Mouse (Mus musculus): ENCODE data around the gene Recql5.

The Recql5 gene

DNA sequence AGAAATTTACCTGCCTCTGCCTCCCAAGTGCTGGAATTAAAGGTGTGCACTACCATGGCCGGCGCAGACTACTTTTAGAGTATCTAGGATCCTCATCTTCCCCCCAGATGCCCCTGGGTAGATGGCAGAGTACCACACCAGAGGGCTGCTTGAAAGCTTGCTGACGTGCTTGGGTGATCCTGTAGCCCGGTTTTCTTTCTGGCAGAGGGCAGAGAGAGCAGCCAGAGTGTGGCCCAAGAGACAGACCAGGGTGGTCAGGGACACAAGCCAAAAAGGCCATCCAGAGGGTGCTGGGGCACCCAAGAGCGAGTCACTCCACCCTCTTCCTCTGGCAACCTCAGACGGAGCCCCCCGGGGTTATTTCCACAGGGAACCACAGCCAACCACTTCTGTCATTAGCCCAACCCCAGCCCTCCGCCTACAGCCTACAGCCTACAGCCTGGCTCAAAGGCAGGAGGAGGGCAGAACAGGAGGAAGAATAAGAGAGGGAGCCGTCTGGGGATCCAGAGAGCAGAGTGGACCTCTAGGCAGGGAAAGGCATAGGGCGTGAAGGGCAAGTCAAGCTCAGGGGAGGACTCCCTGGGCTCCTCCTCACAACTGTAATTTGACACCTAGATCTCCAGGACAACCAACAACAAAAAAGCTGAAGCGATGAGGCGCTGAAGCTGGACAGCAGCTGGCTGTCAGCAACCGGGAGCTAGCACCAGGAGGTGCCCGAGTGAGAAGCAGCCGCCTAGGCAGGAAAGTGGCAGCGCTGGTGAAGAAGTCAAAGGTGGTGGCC is 33.6 kb downstream of the Recql5 start, which contains the start of gene Smim5:
Gene Smim5, plus strand, starts transcription at position 481 of the 781 bp plus-strand sequence.
- DNase-seq: peak; percentile 45 to 55

DNA sequence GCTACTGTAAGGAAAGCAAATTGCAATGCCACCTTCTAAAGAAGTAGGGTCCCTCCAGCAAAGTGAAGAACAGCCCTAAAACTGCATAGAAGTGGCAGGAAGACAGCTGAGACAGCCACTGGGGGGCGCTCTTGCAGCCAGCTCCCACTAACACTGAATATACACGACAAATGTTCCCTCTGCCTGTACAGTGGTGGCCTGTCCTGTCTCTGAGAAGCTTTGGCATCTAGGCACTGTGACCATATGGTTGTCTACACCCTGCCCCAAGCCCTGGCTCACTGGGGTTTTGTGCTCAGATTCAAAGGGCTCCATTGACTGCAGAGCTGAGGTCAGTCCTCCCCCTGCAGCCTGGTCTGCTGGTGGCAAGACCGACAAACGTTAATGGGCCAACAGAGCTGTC is 34.4 kb downstream of the Recql5 start:
- peak; percentile 76 to 81 for DNase-seq

DNA sequence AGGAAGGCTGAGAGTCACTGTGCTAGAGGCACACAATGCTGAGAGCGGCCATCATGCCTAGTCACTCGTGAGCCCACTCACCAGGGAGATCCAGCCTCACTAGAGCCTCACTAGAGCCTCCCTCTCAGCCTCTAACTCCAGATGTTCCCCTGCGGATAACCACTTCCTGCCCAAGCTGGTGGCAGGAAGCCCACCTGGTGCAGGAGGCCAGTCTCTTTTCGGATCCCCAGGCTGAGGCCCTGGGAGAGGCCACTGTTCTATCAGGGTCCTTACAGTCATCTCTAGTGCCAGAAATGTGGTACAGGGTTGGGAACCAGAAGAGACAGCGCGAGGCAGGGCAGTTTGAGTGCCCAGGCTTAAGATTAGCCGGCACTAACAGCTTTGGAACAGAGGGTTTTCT is 34.8 kb downstream of the Recql5 start:
- peak; percentile 67 to 80 for DNase-seq

DNA sequence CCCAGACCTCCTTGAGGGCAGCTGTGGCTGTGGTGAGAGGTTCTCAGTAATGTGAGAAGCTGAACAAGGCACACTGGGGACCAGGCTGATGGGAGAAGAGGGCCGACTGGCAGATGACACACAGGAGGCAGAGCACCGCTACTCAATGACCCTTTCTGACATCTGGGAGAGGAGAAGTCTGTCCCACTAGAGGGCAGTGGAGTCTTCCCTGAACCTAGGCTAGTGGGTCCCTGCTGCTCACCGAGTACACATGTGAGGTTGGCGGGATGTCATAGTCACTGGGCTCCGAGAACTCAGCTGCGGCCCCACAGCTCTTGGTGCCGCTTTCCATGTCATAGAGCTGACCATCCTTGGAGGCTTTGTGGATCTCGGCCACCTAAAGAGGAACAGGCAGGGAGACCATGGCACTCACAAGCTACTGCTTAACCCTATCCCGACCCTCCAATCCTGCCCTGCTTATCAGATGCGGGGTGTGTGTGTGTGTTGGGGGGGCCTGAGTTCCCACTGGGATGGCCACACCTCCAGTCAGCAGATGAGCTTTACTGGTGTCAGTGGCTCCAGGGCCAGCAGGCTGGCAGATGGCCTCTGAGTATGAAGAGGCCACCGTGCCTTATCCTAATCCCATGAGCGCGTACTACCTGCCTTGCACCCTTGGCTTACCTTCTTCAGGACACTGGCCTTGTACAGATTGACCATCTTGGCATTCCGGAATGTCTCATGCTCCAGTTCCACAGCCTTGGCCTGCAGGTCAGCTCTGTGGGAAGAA is 38.3 kb downstream of the Recql5 start:
- peak; percentile 53 to 63 for DNase-seq

GRCm38 (mm10) chr11:115893071-115893470 is 40.2 kb downstream of the Recql5 start:
- DNase-seq: no peak

- DNase-seq: no peak
Observed at GRCm38 (mm10) chr11:115892213-115892612, 41.1 kb downstream of the Recql5 start.

- DNase-seq: no peak
Observed at GRCm38 (mm10) chr11:115889159-115889558, 44.1 kb downstream of the Recql5 start.

DNA sequence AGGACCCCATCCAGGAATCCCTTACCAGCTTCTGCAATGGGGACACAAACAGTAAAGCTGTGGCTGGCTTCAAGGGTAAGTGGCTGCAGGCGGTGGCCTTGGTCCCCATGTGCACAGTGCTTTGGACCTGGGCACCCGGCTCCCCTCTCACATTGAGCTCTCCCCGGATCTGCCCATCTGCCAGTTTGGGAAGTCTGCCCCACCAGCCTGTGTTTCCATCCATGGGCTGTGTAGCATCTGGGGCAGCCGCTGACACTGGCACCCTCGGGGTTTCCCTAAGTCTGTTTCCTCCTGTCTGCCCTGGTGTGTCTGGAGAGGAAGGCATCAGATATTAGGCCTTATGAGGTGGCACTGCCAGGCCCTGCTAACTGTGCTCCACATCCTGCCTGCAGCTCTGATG is 45.3 kb downstream of the Recql5 start:
- no peak for DNase-seq

- no peak for DNase-seq
Observed at GRCm38 (mm10) chr11:115886446-115886845, 46.8 kb downstream of the Recql5 start.

DNA sequence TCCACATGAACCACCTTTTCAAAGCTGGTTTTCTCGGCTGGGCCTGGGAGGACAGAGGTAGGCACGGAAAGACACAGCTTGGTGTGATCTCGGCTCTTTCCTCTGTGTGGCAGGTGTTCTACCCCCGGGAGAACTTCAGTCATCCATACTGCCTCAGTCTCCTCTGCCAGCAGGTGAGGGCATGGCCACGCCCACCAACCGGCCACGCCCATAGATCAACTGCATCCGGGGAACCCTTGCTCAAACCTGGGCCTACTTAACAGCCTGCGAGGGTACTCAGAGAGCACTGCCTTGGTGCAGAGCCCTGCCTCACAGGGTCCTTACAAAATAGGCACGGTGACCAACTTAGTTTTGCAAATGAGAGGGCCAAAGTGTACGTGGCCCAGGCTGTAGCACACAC is 48.0 kb downstream of the Recql5 start:
- DNase-seq: no peak

GRCm38 (mm10) chr11:115884361-115884760 is 48.9 kb downstream of the Recql5 start:
- no peak for DNase-seq

GRCm38 (mm10) chr11:115883251-115883650 is 50.0 kb downstream of the Recql5 start:
- DNase-seq: no peak

GRCm38 (mm10) chr11:115881002-115881401 is 52.3 kb downstream of the Recql5 start:
- peak in 1 of 2 experiments; percentile 42 for DNase-seq

DNA sequence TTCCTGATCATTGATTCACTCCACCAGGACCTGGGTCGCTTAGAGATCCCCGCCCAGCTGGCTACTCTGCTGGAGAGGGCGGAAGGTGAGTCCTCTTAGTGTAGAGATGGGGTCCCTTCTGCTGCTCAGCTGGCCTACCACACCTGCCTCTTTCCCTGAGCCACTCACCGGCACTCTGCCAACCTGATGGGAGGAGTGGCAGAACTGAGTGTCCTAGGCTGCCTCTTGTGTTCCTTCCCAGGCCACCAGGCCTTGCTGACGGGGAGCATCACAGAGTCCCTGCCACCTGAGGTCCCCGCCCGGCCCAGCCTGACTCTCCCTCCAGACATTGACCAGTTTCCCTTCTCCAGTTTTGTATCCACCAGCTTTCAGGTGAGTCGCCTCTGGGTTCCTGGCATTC is 55.2 kb downstream of the Recql5 start:
- no peak for DNase-seq

- no peak for DNase-seq
Observed at GRCm38 (mm10) chr11:115877174-115877755, 56.0 kb downstream of the Recql5 start.

DNA sequence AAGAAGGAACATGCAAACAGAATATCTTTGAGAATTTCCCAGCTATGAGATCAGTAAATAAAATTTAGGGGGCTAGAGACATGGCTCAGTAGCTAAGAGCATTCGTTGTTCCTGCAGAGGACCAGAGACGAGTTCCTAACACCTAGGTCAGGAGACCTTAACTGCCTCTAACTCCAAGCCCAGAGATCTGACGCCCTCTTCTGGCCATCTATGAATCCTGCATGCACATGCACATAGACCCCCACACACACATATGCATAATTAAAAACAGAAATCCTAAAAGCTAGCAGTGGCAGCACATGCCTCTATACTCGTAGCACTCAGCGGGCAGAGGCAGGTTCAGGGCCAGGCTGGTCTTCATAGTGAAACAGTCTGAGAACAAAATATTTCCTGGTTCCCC is 56.8 kb downstream of the Recql5 start:
- DNase-seq: no peak

- DNase-seq: no peak
Observed at GRCm38 (mm10) chr11:115875935-115876334, 57.3 kb downstream of the Recql5 start.

GRCm38 (mm10) chr11:115872437-115872836 is 60.8 kb downstream of the Recql5 start:
- no peak for DNase-seq

DNA sequence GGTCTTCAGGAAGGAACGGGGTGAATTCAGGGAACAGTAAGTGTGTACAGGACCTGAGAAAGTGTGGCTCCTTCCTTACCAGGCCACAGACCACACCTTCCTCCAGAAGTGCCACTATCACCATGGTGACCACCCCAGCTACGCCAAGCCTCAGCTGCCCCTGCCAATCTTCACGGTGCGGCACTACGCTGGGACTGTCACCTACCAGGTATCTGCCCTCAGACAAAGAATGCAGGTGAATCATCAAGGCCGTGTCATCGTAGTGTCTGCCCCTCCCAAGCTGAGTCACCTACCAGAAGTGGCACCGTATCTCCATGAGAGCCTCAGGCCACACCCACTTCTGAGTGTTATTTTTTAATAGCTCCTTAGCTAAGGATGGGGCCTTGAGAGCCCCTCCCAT is 63.9 kb downstream of the Recql5 start:
- no peak for DNase-seq

- no peak for DNase-seq
Observed at GRCm38 (mm10) chr11:115863895-115864294, 69.4 kb downstream of the Recql5 start.

DNA sequence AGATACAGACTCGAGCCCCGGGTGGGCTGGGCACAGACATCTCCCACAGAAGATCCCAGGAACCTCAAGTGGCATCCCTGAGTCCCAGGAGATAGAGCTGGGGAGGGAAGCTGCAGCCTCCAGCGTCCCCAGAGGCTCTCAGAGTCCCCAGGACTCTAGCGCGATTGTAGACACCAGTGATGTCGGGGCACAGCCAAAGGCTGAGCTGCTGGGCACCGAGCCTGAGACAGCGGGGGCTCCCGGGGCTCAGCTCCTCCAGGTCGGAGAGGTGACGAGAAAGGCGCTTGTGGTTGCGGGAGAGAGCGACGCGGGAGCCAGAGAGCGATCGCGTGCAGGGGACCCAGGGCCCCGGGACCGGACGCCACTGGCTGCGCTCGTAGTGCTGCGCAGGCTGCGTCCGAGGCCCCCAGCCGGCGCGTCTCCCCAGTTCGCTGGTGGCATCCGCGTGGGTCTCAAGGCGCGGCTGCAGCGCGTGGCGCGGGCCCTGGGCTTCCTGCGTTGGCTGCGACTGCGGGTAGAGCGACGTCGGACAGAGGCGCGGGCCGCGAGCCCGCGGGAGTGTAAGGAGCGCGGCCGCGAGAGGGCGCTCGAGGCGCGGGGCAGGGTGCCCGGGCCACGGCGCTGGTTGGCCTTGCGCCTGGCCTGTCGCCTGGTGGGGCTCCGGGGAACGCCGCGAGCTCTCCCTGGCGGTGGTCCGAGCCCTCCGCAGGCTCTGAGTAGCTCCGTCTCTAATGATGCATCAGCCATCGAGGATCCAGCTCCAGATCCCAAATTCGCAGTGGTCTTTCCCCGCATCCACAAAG is 73.9 kb downstream of the Recql5 start:
- peak; percentile 83 to 85 for DNase-seq

DNA sequence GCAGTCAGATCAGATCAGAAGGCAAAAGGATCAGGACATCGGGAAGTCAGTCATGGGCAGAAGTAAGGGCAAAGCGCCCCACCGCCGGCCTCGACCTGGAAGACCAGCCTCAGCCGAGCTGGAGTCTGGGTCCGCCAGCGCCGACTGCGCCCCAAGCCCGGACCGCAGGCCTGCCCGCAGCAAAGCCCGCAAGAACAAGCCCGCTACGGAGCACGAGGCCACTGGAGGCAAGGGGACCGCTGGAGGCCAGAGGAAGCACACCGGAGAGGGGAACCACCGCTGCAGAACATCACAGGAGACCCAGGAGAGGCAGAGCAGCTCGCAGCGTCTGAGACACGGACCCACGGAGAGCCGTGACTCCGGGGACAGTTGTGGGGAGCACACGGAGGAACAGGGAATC is 74.9 kb downstream of the Recql5 start, which contains the start of gene Myo15b:
Gene Myo15b, plus strand, starts transcription at position 53 of the 400 bp plus-strand sequence.
- no peak for DNase-seq

DNA sequence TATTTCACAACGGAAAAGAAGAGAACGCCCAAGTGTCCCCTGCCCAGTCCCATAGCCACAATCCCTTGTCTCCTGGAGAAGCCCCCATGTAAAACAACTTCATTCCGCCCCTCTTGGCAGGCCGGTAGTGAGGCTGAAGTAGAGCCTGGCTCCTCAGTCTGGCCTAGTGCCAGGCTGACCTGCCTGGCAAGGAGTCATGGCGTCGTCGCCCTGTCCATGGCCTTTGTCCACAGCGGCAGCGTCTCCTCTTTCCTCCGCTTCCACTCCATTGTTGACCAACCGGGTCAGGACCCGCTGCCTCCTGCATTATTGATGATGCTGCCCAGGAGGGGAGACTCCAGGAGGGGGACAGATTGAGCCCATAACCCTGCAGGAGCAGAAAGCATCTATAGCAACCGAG is 75.3 kb downstream of the Recql5 start:
- DNase-seq: no peak

All from thymus, postnatal 36 days (tissue).